Mouse (Mus musculus) embryonic fibroblast, embryonic 13.5 days (primary cell): ENCODE results near the gene Akap2. TPM values are rescaled to one million over a fixed set of nuclear protein-coding genes. Genes with fewer than 3 reads are reported as not detected.

ENCODE experiments used
- H3K27ac ChIP-seq: 2 replicates; pipeline ENCODE4 v1.5.1; 2012; ENCODE audit warnings: low read length, control low read depth, inconsistent platforms; ENCODE audit not compliant: insufficient read depth
- H3K4me1 ChIP-seq: 2 replicates; pipeline ENCODE4 v1.6.1; 2011; ENCODE audit warnings: low read length; ENCODE audit not compliant: control insufficient read depth, insufficient read depth
- H3K4me3 ChIP-seq: 2 replicates; pipeline ENCODE4 v1.5.1; 2011; ENCODE audit warnings: mild to moderate bottlenecking, control low read depth, low read length; ENCODE audit not compliant: insufficient read depth
- CTCF ChIP-seq: IDR thresholded peaks from 2 replicates; pipeline ENCODE4 v1.5.1; 2011; ENCODE audit warnings: mild to moderate bottlenecking, control low read depth, low read length, moderate library complexity, borderline replicate concordance; ENCODE audit not compliant: insufficient read depth
- POLR2A ChIP-seq: IDR thresholded peaks from 2 replicates; pipeline ENCODE4 v1.6.1; 2011; ENCODE audit warnings: low read depth, mild to moderate bottlenecking, control low read depth, low read length, moderate library complexity
- polyA plus RNA-seq: library from polyadenylated mRNA; stranded (reverse); fragments of >200 nt; gene quantifications from 2 replicates; pipeline ENCODE4 v1.2.4, GENCODE M21; 2011; ENCODE audit warnings: low read depth; ENCODE audit not compliant: missing spikeins, insufficient read length

Gene Akap2
- polyA plus RNA-seq, 1 experiment = 127 TPM

GRCm38 (mm10) chr4:57927464-57928205 lies 210.2 kb downstream of the Akap2 start:
- Histone ChIP-seq H3K4me1 (no peaks in the 10 kb centered on the region), H3K27ac (no peak overlapping the region), H3K4me3 (no peak overlapping the region)
- TF ChIP-seq CTCF (no peak), POLR2A (no peak)

- H3K4me1 ChIP-seq = no peaks in the 10 kb centered on the region
- TF ChIP-seq CTCF (no peak), POLR2A (no peak)
- no peak overlapping the region for H3K27ac ChIP-seq
These were observed 213.2 kb downstream of the Akap2 start for GRCm38 (mm10) chr4:57930559-57931170.

GRCm38 (mm10) chr4:57934181-57934580 lies 216.7 kb downstream of the Akap2 start:
- Histone ChIP-seq H3K4me3 (no peak overlapping the region), H3K27ac (no peak overlapping the region), H3K4me1 (no peaks in the 10 kb centered on the region)
- TF ChIP-seq CTCF (no peak), POLR2A (no peak)

More at GRCm38 (mm10) chr4:57930559-57931170, 213.2 kb downstream of the Akap2 start:
- H3K4me3 ChIP-seq = no peak overlapping the region

DNA sequence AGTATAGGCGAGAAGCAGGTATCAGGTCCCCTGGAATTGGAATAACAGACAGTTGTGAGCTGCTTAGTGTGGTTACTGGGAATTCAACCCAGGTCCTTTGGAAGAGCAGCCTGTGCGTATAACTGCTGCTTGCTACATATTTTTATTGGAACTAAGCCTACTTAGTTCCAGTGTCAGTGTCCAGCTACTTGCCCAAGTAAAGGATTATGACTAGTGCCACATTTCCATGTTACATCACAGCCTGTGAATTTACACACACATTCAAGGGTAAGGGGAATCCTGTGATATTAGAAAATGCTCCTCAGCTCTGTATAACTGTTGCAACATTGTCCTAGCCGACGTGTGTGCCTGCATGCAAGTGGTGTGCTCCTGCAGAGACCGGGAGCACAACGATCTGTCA lies 219.8 kb downstream of the Akap2 start:
- no peak overlapping the region for H3K4me3 ChIP-seq
- TF ChIP-seq CTCF (no peak), POLR2A (no peak)
- H3K4me1 ChIP-seq = no peaks in the 10 kb centered on the region
- H3K27ac ChIP-seq = no peak overlapping the region

- TF ChIP-seq CTCF (no peak), POLR2A (no peak)
- Histone ChIP-seq H3K4me3 (no peak overlapping the region), H3K27ac (no peak overlapping the region), H3K4me1 (no peaks in the 10 kb centered on the region)
These were observed 223.2 kb downstream of the Akap2 start for GRCm38 (mm10) chr4:57940631-57941030.

DNA sequence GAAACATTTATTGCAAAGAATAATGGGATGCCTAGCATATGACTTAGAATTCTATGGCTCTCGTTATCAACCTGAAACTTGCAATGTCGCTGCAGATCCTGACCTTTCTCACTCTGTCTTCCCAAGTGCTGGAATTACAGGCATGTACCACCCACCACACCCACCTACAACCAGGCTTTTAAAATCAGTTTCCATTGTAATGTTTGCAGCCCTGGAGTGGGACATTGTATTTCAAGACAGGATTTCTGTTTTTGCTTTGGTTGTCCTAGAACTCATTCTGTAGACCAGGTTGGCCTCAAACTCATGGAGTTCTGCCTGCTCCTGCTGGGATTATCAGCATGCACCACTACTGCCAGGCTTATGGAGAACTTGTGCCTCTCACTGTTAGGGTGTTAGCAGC lies 225.4 kb downstream of the Akap2 start:
- H3K4me3 ChIP-seq = no peak overlapping the region
- TF ChIP-seq POLR2A (no peak), CTCF (no peak)
- H3K4me1 ChIP-seq = no peaks in the 10 kb centered on the region
- no peak overlapping the region for H3K27ac ChIP-seq

Other genes with a start within 250 kb of the Akap2 start
- gene Pakap, start 149.5 kb upstream of the Akap2 start, polyA plus RNA-seq = 14.7 and 26.4 TPM in 2 replicates
- gene D630039A03Rik, start 198.6 kb downstream of the Akap2 start, polyA plus RNA-seq = not detected in 2 replicates
- 295 and 311 TPM in 2 replicates for gene Txn1, start 238.8 kb downstream of the Akap2 start, polyA plus RNA-seq